Mouse (Mus musculus): ENCODE results near the gene 2410004P03Rik.

2410004P03Rik gene

GRCm38 (mm10) chr12:17011100-17011870, at the start of gene 2410004P03Rik:
Gene 2410004P03Rik (minus strand): TSS chr12:17011727.
- peak; percentile 51 to 52 for DNase-seq (ENCODE audit: low spot score in 2 of 2)

GRCm38 (mm10) chr12:17061183-17061722, 49.7 kb upstream of the 2410004P03Rik start:
- DNase-seq (ENCODE audit: low spot score in 2 of 2), result no peak

DNA sequence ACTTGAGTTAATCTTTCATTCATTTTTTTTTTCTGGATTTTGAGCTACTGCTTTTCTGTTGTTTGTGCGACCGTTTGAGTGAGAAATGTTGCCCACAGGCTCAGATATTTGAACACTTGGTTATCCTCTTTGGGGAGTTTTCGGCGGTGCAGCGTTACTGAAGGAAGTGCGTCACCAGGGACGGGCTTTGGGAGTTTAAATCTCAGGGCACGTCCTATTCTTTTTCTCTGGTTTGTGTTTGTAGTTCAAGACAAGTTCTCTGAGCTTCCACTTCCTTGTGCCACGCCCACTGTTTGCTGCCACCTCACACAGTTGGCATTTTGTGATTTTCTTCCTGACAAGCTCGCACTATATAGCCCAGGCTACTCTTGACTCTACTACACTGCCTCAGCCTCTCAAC, 47.0 kb upstream of the 2410004P03Rik start:
- no peak for DNase-seq (ENCODE audit: low spot score in 2 of 2)

- DNase-seq (ENCODE audit: low spot score in 2 of 2), result no peak
Observed at GRCm38 (mm10) chr12:17057110-17057509, 45.6 kb upstream of the 2410004P03Rik start.

- no peak for DNase-seq (ENCODE audit: low spot score in 2 of 2)
Observed at GRCm38 (mm10) chr12:17055766-17056165, 44.2 kb upstream of the 2410004P03Rik start.

DNA sequence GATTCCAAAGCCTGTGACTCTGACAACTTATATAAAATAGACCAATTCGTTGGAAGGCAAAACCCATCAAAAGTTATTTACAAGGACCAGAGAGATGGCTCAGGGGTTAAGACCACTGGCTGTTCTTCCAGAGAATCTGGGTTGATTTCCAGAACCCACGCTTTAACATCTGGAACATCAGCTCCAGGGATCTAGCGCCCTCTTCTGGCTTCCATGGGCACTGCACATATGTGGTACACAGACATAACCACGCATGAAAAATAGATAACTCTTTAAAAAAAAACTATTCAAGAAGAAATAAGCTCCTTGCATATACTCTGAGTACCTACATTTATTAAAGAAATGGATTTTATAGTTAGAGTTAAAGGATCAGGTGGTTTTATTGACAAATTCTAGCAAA, 43.2 kb upstream of the 2410004P03Rik start:
- no peak for DNase-seq (ENCODE audit: low spot score in 2 of 2)

DNA sequence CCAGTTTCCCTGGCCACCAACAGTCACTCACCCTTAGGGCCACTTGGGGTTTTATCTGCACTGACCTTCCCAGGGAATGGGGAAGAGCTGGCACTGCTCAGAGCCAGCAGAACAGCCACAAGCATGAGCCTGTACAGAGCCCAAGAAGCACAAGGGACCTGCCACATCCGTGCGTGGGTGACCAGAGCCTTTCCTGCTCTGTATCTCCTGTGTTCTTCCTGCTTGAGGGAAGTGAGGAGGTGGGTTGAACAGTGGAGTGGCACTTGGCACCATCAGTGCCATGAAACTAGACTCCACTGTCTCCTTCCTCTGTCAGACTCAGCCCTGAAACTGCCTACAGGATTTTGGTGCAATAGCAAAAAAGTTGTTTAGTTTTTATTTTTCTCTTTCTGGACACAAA, 41.1 kb upstream of the 2410004P03Rik start:
- no peak for DNase-seq (ENCODE audit: low spot score in 2 of 2)

- DNase-seq (ENCODE audit: low spot score in 2 of 2), result no peak
Observed at GRCm38 (mm10) chr12:17051057-17051456, 39.5 kb upstream of the 2410004P03Rik start.

GRCm38 (mm10) chr12:17049796-17050195, 38.3 kb upstream of the 2410004P03Rik start:
- no peak for DNase-seq (ENCODE audit: low spot score in 2 of 2)

DNA sequence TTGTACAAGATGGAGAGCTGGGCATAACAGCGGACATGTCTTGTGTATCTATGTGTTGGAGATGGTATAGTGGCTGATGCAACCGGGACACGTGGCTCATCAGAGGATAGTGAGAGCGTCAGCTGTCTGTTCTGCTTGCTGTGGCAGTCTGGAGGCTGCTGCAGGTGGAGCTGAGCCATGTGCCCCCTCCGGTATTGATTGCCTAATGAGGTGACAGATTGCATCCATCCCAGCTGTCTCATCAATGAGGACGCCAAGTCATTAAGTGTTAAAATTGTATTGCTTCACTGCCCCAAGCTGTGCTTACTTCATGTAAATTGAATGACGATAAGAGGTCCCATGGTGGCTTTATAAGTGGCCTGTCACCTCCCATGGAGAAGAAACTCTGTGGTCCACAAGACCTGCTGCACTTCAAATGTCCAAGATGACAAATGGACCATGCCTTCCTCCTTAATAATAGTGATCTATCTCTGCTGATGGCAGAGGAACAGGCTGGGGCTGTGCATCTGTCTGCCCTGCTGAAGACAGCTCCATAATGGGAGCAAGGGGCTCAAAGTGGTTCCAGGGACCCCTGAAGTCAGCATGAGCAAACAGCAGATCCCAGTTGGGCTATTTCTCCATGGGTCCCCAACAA, 37.6 kb upstream of the 2410004P03Rik start:
- no peak for DNase-seq (ENCODE audit: low spot score in 2 of 2)

GRCm38 (mm10) chr12:17043311-17043710, 31.8 kb upstream of the 2410004P03Rik start:
- no peak for DNase-seq (ENCODE audit: low spot score in 2 of 2)

- DNase-seq (ENCODE audit: low spot score in 2 of 2), result no peak
Observed at GRCm38 (mm10) chr12:17040567-17040966, 29.0 kb upstream of the 2410004P03Rik start.

GRCm38 (mm10) chr12:17039415-17039814, 27.9 kb upstream of the 2410004P03Rik start:
- no peak for DNase-seq (ENCODE audit: low spot score in 2 of 2)

GRCm38 (mm10) chr12:17038246-17038645, 26.7 kb upstream of the 2410004P03Rik start:
- no peak for DNase-seq (ENCODE audit: low spot score in 2 of 2)

GRCm38 (mm10) chr12:17037053-17037610, 25.6 kb upstream of the 2410004P03Rik start:
- no peak for DNase-seq (ENCODE audit: low spot score in 2 of 2)

DNA sequence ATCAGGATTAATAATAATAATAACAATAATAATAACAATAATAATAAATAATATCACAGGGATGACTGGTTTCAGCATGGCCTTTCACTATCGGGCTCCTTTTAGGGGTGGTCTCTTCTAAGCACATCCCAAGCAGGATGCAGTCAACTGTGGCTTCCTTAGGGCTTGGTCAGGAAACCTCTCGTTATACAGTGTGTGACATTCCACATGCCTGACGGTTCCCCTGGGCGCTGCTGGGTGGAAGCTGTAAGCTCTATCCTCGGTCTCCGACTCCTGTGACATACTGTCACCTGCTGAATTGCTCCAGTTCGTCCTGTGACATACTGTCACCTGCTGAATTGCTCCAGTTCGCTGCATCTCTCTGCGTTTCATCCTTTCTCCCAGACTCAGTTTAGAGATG, 25.0 kb upstream of the 2410004P03Rik start:
- DNase-seq (ENCODE audit: low spot score in 2 of 2), result no peak

DNA sequence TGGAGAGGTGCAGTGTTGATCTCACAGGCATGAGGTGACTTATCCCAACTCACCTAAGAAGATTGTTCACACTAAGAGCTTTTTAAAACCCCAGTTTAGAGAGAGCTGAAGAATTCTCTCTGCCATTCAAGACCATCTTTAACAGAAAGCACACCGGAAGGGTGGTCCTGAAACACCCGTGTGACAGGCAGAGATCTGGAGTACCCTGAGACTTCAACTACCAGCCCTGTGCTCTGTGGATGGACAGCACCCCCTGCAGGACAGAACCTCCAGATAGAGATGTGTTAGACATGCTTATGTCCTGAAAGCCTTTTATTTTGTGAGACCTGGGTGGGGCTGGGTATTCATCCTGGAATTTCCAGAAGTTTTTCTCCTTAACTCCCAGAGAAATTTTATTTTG, 23.6 kb upstream of the 2410004P03Rik start:
- DNase-seq (ENCODE audit: low spot score in 2 of 2), result no peak

- DNase-seq (ENCODE audit: low spot score in 2 of 2), result no peak
Observed at GRCm38 (mm10) chr12:17034671-17035070, 23.1 kb upstream of the 2410004P03Rik start.

DNA sequence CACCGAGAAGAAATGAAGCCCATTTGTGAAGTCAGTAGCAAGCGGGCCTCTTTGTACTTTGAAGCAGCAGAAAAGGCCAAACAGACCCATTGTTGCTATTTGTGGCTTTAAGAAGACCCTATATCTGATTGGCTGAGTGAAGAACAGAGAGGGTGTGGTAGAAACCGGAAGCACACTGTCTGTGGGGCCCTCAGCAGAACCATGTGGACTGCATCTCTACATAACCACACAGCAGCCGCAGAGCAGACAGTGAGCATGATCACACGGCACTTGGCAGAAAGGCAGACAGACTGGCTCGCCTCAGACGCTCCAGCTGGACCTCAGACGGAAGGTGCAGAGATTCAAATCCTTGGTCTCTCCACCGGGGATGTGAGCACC, 21.9 kb upstream of the 2410004P03Rik start:
- DNase-seq (ENCODE audit: low spot score in 2 of 2), result no peak

- DNase-seq (ENCODE audit: low spot score in 2 of 2), result peak; percentile 69 to 79
Observed at GRCm38 (mm10) chr12:17032694-17033463, 21.4 kb upstream of the 2410004P03Rik start.

DNA sequence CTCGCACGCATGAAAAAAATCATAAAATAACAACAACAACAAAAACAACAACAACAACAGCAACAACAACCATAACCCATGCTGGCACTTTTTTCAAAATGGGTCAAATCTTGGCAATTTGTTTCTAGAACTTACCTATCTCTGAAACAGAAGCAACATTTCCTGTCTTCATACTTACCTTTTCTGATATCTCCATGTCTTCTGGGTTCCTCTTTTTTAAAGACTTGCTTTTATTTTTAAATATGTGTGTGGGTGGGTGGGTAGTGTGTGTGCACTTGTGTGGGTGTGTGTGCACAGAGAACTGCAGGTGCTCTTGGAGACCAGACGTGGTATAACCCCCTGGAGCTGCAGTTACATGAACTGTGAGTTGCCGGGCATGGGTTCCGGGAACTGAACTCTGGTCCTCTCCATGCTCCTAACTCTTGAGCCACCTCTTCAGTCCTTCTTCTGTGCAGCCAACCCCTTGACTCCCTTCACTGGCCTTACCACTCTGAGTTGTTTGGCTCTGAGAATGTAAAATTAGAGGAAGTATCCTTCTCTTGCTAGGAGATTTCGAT, 13.1 kb upstream of the 2410004P03Rik start:
- no peak for DNase-seq (ENCODE audit: low spot score in 2 of 2)

- DNase-seq (ENCODE audit: low spot score in 2 of 2), result no peak
Observed at GRCm38 (mm10) chr12:17022145-17022544, 10.6 kb upstream of the 2410004P03Rik start.
